Mouse (Mus musculus): ENCODE data around the gene Atp13a2.
A peak's percentile ranks its signal among the peaks of the same experiment; 100 is the strongest.

Gene Atp13a2

GRCm38 (mm10) chr4:140996812-140997211 is 10.1 kb downstream of the Atp13a2 start:
- no peak for DNase-seq (ENCODE audit: low spot score)

- DNase-seq (ENCODE audit: low spot score): peak; percentile 82
These were observed 19.3 kb downstream of the Atp13a2 start for GRCm38 (mm10) chr4:141005983-141006382.

- peak; percentile 43 for DNase-seq (ENCODE audit: low spot score)
These were observed 21.4 kb downstream of the Atp13a2 start for GRCm38 (mm10) chr4:141008028-141008427.

GRCm38 (mm10) chr4:141010118-141010517 is 23.4 kb downstream of the Atp13a2 start, which contains the start of gene Mfap2:
Mfap2 (plus strand) TSS chr4:141010418.
- no peak for DNase-seq (ENCODE audit: low spot score)

- DNase-seq (ENCODE audit: low spot score): peak; percentile 58
These were observed 23.9 kb downstream of the Atp13a2 start for GRCm38 (mm10) chr4:141010526-141010925.

- no peak for DNase-seq (ENCODE audit: low spot score)
These were observed 24.3 kb downstream of the Atp13a2 start for GRCm38 (mm10) chr4:141010941-141011429.

- DNase-seq (ENCODE audit: low spot score): no peak
These were observed 25.1 kb downstream of the Atp13a2 start for GRCm38 (mm10) chr4:141011556-141012328.

- no peak for DNase-seq (ENCODE audit: low spot score)
These were observed 25.9 kb downstream of the Atp13a2 start for GRCm38 (mm10) chr4:141012558-141012957.

- no peak for DNase-seq (ENCODE audit: low spot score)
These were observed 27.4 kb downstream of the Atp13a2 start for GRCm38 (mm10) chr4:141014114-141014513.

- no peak for DNase-seq (ENCODE audit: low spot score)
These were observed 28.2 kb downstream of the Atp13a2 start for GRCm38 (mm10) chr4:141014856-141015255.

- no peak for DNase-seq (ENCODE audit: low spot score)
These were observed 28.7 kb downstream of the Atp13a2 start for GRCm38 (mm10) chr4:141015356-141015755.

- DNase-seq (ENCODE audit: low spot score): peak; percentile 47
These were observed 29.6 kb downstream of the Atp13a2 start for GRCm38 (mm10) chr4:141016311-141016710.

- DNase-seq (ENCODE audit: low spot score): no peak
These were observed 31.2 kb downstream of the Atp13a2 start for GRCm38 (mm10) chr4:141017657-141018436.

- DNase-seq (ENCODE audit: low spot score): no peak
These were observed 33.5 kb downstream of the Atp13a2 start for GRCm38 (mm10) chr4:141020220-141020619.

GRCm38 (mm10) chr4:141020811-141021613 is 34.3 kb downstream of the Atp13a2 start:
- peak; percentile 85 for DNase-seq (ENCODE audit: low spot score)

- peak; percentile 47 for DNase-seq (ENCODE audit: low spot score)
These were observed 34.9 kb downstream of the Atp13a2 start for GRCm38 (mm10) chr4:141021614-141021929.

GRCm38 (mm10) chr4:141024052-141024451 is 37.4 kb downstream of the Atp13a2 start:
- no peak for DNase-seq (ENCODE audit: low spot score)

- no peak for DNase-seq (ENCODE audit: low spot score)
These were observed 38.3 kb downstream of the Atp13a2 start for GRCm38 (mm10) chr4:141024992-141025391.

GRCm38 (mm10) chr4:141030541-141031206 is 44.0 kb downstream of the Atp13a2 start:
- DNase-seq (ENCODE audit: low spot score): no peak

GRCm38 (mm10) chr4:141031733-141032132 is 45.1 kb downstream of the Atp13a2 start:
- DNase-seq (ENCODE audit: low spot score): peak; percentile 80

Data from ovary, postnatal 36 days (tissue).